Mouse (Mus musculus) skeletal muscle tissue, postnatal 0 days (tissue): ENCODE results near the gene A430033K04Rik. TPM values are rescaled to one million over a fixed set of nuclear protein-coding genes. Genes with fewer than 3 reads are reported as not detected.

ENCODE experiments used
- microRNA-seq, 2 experiments: library from miRNA; unstranded; fragments of <30 nt; microRNA quantifications; one replicate each; pipeline ENCODE4; 2016
- polyA plus RNA-seq: library from polyadenylated mRNA; unstranded; fragments of >200 nt; fragmentation: Nextera tagmentation; extraction: Ambion mirVana; gene quantifications from 2 replicates; pipeline ENCODE4 v1.2.1, GENCODE M21; 2015

Gene A430033K04Rik
- 4.0 and 4.7 TPM in 2 replicates for polyA plus RNA-seq

GRCm38 (mm10) chr5:138622645-138623477, at the start of gene A430033K04Rik:
A430033K04Rik (plus strand) TSS chr5:138622859.

DNA sequence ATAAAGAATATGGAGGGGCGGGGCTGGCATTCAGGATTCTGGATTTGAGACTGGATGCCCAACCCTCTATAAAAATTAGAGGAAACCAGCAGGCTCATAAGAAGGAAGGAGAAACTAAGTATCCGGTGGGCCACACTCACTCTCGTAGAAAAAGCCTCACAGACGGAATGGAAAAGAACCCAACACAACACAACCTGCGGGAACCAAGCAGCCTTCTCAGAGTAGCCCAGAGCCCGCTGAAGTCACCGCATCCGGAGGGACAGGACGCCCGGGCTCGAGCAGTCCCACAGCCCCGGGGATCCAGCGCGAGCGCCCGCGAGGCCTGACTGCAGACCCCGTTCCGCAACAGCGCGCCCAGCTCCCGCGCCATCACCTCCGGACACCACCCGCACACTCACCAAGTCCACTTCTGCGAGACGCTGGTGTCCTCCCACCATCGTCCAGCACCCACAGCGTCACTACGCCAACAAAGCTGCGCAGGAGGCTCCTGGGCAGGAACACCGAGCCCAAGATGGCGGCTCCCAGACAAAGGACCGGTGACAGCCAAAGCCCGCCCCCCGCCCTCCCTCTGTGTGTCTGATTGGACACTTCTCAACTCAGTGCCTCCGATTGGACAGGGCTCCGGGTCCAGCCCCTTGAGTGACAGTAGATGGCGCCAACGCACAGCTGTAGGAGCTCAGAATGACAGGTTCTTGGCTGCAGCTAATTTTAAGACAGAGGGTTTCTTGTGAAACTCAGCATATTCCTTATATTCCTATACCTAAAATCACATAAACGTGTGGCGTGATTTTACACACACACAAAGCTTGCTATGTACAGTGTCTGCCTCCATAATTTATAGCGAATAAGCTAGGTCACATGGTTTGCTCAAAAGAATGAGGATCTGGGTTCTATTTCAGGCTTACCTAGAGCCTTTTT, 3.2 kb upstream of the A430033K04Rik start, which contains the start of gene Zfp68:
Gene Zfp68 (minus strand): TSS at position 551 of the 918 bp plus-strand sequence.

Small RNA genes within 50 kb of the gene (microRNA-seq; reads per million reads assigned to microRNA genes)
- gene Gm24082 = 0 reads per million in 2 experiments

Other genes with a start within 250 kb of the A430033K04Rik start
- 9.8 and 11.8 TPM in 2 replicates for gene Zfp157, start 181.4 kb upstream of the A430033K04Rik start, polyA plus RNA-seq
- not detected in 2 replicates for gene 1700123K08Rik, start 58.1 kb upstream of the A430033K04Rik start, polyA plus RNA-seq
- gene Zfp68, start 3.1 kb upstream of the A430033K04Rik start, polyA plus RNA-seq = 34.5 and 35.3 TPM in 2 replicates
- gene Fam20c, start 131.7 kb downstream of the A430033K04Rik start, polyA plus RNA-seq = 6.5 and 8.6 TPM in 2 replicates
- gene Gm5294, start 197.2 kb downstream of the A430033K04Rik start, polyA plus RNA-seq = not detected in 2 replicates